Mouse (Mus musculus) midbrain, embryonic 12.5 days (tissue): ENCODE measurements around the gene St3gal4. TPM values are rescaled to one million over a fixed set of nuclear protein-coding genes. Genes with fewer than 3 reads are reported as not detected.

Experiments used
- ATAC-seq: fragments of 200-750 bp; cut with Nextera tagmentation; 2 replicates; pipeline ENCODE4 v1.8.0; 2017; ENCODE audit warnings: low read depth, moderate TSS enrichment, moderate library complexity; ENCODE audit not compliant: low FRiP score
- H3K27ac ChIP-seq: fragments of 300-500 bp; sonication (generic); replicated peaks from 2 replicates; pipeline ENCODE4 v1.5.1; 2016; ENCODE audit warnings: mild to moderate bottlenecking
- H3K27me3 ChIP-seq: fragments of 300-500 bp; sonication (generic); 2 replicates; pipeline ENCODE4 v1.6.1; 2016; ENCODE audit warnings: mild to moderate bottlenecking
- H3K36me3 ChIP-seq: fragments of 300-500 bp; sonication (generic); 2 replicates; pipeline ENCODE4 v1.6.1; 2016
- H3K4me1 ChIP-seq: fragments of 300-500 bp; sonication (generic); 2 replicates; pipeline ENCODE4 v1.6.1; 2016
- H3K4me2 ChIP-seq: fragments of 300-500 bp; sonication (generic); replicated peaks from 2 replicates; pipeline ENCODE4 v1.6.1; 2016; ENCODE audit warnings: mild to moderate bottlenecking, moderate library complexity
- H3K4me3 ChIP-seq: fragments of 300-500 bp; sonication (generic); 2 replicates; pipeline ENCODE4 v1.5.1; 2016; ENCODE audit warnings: mild to moderate bottlenecking
- H3K9ac ChIP-seq: fragments of 300-500 bp; sonication (generic); replicated peaks from 2 replicates; pipeline ENCODE4 v1.6.1; 2016; ENCODE audit warnings: mild to moderate bottlenecking, moderate library complexity
- H3K9me3 ChIP-seq: fragments of 300-500 bp; sonication (generic); 2 replicates; pipeline ENCODE4 v1.6.1; 2016; ENCODE audit warnings: mild to moderate bottlenecking
- WGBS: fragments of 180-500 bp; shearing (Covaris S2); methylation state at CpG from one replicate; pipeline ENCODE4 v1.1.7; 2016; 5-methylcytosine and 5-hydroxymethylcytosine counted together
- polyA plus RNA-seq: library from polyadenylated mRNA; unstranded; fragments of >200 nt; fragmentation: Nextera tagmentation; extraction: Ambion mirVana; gene quantifications from 2 replicates; pipeline ENCODE4 v1.2.1, GENCODE M21; 2016

St3gal4 gene
- polyA plus RNA-seq, 1 experiment from 2014 or later: 11.4 TPM

DNA sequence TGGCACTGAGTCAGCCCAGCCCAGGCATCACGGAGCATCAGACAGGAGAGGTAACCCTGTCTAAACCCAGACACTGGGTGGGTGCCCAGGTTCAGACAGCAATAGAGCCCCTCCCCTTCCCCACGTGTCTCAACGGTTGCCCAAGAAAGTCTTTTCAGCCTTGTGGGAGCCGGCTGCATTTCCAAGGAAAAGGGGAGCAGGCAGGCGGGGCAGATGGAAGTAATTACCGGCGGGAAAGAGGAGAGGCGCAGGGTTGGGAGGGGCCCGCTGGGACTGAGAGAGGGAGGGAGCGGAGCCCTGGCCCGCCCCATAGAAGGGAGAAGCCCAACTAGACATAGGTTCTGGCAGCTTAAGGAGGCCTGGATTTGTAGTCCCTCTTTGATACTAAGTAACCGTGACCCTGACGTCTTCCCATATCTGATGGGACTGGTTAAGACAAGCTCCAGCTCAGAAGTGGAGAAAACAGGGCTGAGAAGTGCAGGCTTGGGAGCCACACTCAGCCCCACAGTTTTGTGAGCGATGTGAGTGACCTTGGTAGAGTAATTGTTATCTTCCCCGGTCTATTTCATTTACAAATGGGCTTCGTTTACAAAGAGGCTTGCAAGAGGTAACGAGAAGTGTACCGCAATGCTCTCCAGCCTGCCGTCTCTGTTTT is 7.0 kb downstream of the St3gal4 start:
- no peak overlapping the region for H3K4me3 ChIP-seq
- H3K4me1 ChIP-seq: peaks cover 22% of the 10 kb centered on the region
- H3K27ac ChIP-seq: no peak overlapping the region
- no peaks in the 10 kb centered on the region for H3K36me3 ChIP-seq
- ATAC-seq: no peak
- 0 out of 2 replicates have a peak overlapping the region, but pooled peaks have one; percentile 4 for H3K9ac ChIP-seq
- no peaks in the 10 kb centered on the region for H3K27me3 ChIP-seq
- H3K9me3 ChIP-seq: no peaks in the 10 kb centered on the region
- H3K4me2 ChIP-seq: peak overlapping the region; percentile 21; the same call in 1 of the 2 replicates
- 17% methylated on average over 19 of the region's 19 CpGs for WGBS

DNA sequence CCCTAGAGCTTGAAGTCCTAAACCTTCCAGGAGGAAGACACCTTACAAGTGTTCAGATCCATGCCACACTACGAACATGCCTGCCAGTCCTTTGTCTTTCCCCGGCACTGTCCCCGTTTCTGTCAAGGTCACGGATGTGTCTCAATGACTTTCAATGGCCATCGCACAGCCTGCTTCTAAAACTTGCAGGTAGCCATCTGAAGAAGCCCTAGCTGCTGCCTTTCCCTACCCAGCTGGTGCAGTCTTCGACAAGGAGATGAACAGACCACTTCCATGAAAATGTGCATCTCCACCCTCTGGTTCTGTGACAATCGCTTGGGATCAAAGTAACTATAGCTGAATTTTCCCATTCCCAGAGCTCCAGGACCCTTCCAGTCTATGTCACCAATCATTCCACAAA is 7.6 kb downstream of the St3gal4 start:
- 0 out of 2 replicates have a peak overlapping the region, but pooled peaks have one; percentile 21 for H3K4me2 ChIP-seq
- ATAC-seq: no peak
- H3K4me1 ChIP-seq: peaks cover 22% of the 10 kb centered on the region
- no peaks in the 10 kb centered on the region for H3K36me3 ChIP-seq
- no peaks in the 10 kb centered on the region for H3K27me3 ChIP-seq
- no peak overlapping the region for H3K27ac ChIP-seq
- 81% methylated on average over 7 of the region's 7 CpGs for WGBS
- H3K9ac ChIP-seq: 0 out of 2 replicates have a peak overlapping the region, but pooled peaks have one; percentile 4
- no peaks in the 10 kb centered on the region for H3K9me3 ChIP-seq
- no peak overlapping the region for H3K4me3 ChIP-seq

DNA sequence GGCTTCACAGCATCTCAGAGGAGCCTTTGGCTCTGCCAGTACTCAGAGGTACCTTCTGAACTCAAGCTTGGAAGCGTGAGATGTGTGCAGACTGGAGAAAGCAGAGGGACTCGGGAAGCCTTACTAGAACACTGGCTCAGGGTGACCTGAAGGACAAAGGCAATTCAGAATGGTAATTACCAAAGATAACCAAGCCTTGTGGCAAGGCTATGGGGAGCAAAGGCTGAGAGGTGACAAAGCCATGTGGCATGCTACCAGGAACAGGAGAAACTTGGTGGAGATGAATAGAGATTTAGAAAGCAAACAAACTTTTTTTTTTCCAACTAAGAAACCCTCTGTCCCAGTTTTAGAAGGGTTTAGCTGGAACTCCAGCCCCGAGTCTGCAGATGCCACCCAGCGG is 8.5 kb downstream of the St3gal4 start:
- Histone ChIP-seq H3K9me3 (no peaks in the 10 kb centered on the region), H3K9ac (no peak overlapping the region), H3K4me1 (peaks cover 14% of the 10 kb centered on the region), H3K4me2 (no peak overlapping the region), H3K4me3 (no peak overlapping the region), H3K27me3 (no peaks in the 10 kb centered on the region), H3K36me3 (no peaks in the 10 kb centered on the region), H3K27ac (no peak overlapping the region)
- ATAC-seq: no peak
- WGBS: 79% methylated on average over 4 of the region's 4 CpGs

DNA sequence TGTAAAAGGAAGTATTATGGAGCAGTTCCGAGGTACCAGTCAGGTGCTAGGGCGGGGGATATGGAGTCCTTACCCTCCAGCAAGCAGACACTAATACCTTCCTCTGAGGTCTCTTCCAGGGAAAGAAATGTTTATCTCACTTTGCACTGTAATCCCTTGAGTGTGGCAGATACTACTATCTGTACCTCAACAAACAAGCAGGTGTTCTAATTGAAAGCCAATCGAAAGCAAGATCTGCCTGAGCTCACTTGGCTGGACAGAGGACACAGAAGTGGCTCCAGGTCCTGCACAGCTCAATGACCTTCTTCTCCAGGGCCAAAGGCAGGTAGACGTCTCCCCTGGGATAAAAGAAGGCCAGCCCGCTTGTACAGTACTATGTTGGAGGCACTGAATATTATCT is 9.0 kb downstream of the St3gal4 start:
- H3K9ac ChIP-seq: no peak overlapping the region
- H3K4me2 ChIP-seq: no peak overlapping the region
- no peak overlapping the region for H3K4me3 ChIP-seq
- no peaks in the 10 kb centered on the region for H3K27me3 ChIP-seq
- no peaks in the 10 kb centered on the region for H3K36me3 ChIP-seq
- peaks cover 14% of the 10 kb centered on the region for H3K4me1 ChIP-seq
- no peak for ATAC-seq
- no peaks in the 10 kb centered on the region for H3K9me3 ChIP-seq
- no peak overlapping the region for H3K27ac ChIP-seq
- 91% methylated on average over 5 of the region's 5 CpGs for WGBS

DNA sequence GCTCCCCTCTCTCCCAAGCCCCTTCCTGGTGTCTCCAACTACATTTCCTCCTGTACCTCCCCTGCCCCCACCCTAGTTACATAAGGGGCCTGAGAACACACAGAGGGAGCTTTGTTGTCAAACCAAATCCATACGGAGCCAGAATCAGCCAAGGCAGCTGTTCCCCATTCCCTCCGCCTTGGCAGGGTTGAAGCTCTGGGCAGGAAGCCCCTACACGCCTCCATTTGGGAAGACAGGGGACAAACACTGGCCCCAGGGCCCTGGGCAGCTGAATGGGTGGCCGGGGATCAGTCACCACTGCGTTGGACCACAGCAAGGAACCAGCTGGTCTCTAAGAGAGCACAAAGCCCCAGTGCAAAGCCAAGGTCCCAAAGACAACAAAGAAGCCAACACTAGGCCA is 10.2 kb downstream of the St3gal4 start:
- Histone ChIP-seq H3K4me3 (no peak overlapping the region), H3K4me2 (no peak overlapping the region), H3K9ac (no peak overlapping the region), H3K27ac (no peak overlapping the region), H3K27me3 (no peaks in the 10 kb centered on the region), H3K9me3 (no peaks in the 10 kb centered on the region), H3K36me3 (no peaks in the 10 kb centered on the region), H3K4me1 (peaks cover 14% of the 10 kb centered on the region)
- ATAC-seq: no peak
- WGBS: 61% methylated on average over 5 of the region's 5 CpGs

DNA sequence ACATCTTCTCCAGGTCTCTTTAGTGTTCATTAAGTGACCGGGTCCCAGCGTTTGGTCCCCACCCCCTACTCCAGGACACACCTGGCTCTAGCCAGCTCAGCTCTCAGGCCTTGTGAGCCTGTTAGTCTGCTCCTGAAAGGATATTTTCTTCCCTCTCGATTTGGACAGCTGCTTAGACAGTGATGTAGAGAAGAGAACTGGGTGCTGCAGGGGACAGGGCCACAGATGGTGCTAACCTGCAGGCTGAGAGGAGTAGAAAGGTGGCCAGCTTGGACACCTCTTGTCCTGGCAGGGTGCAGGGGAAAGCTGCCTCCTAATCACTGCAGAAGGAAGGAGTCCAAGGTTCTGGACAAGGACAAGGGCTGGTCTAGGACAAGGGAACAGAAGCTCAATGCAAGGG is 11.0 kb downstream of the St3gal4 start:
- H3K4me1 ChIP-seq: peaks cover 14% of the 10 kb centered on the region
- H3K4me3 ChIP-seq: no peak overlapping the region
- H3K4me2 ChIP-seq: no peak overlapping the region
- H3K9me3 ChIP-seq: no peaks in the 10 kb centered on the region
- H3K36me3 ChIP-seq: no peaks in the 10 kb centered on the region
- 88% methylated on average over 3 of the region's 3 CpGs for WGBS
- H3K27ac ChIP-seq: no peak overlapping the region
- no peak overlapping the region for H3K9ac ChIP-seq
- no peak for ATAC-seq
- H3K27me3 ChIP-seq: no peaks in the 10 kb centered on the region

DNA sequence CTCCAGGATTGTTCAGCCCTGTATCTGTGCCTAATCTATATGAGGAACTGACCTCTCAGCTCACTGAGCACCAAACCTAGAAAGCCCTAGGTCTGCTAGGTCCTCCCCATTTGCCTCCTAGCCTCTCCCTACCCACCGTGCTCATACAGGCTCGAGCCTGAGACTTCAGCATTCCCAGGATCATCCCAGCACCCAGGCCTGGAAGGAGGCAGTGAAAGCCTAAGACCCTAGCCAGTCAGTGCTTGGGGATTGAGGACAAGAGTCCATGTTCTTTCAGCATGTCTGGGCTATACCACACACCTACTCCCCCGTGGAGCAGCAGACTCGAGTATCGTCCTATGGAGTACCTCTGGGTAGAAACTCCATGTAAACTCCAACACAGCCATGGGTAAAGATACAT is 11.7 kb downstream of the St3gal4 start:
- Histone ChIP-seq H3K36me3 (no peaks in the 10 kb centered on the region), H3K9ac (no peak overlapping the region), H3K4me2 (no peak overlapping the region), H3K4me1 (peaks cover 12% of the 10 kb centered on the region), H3K27me3 (no peaks in the 10 kb centered on the region), H3K27ac (no peak overlapping the region), H3K4me3 (no peak overlapping the region), H3K9me3 (no peaks in the 10 kb centered on the region)
- 89% methylated on average over 5 of the region's 5 CpGs for WGBS
- no peak for ATAC-seq

DNA sequence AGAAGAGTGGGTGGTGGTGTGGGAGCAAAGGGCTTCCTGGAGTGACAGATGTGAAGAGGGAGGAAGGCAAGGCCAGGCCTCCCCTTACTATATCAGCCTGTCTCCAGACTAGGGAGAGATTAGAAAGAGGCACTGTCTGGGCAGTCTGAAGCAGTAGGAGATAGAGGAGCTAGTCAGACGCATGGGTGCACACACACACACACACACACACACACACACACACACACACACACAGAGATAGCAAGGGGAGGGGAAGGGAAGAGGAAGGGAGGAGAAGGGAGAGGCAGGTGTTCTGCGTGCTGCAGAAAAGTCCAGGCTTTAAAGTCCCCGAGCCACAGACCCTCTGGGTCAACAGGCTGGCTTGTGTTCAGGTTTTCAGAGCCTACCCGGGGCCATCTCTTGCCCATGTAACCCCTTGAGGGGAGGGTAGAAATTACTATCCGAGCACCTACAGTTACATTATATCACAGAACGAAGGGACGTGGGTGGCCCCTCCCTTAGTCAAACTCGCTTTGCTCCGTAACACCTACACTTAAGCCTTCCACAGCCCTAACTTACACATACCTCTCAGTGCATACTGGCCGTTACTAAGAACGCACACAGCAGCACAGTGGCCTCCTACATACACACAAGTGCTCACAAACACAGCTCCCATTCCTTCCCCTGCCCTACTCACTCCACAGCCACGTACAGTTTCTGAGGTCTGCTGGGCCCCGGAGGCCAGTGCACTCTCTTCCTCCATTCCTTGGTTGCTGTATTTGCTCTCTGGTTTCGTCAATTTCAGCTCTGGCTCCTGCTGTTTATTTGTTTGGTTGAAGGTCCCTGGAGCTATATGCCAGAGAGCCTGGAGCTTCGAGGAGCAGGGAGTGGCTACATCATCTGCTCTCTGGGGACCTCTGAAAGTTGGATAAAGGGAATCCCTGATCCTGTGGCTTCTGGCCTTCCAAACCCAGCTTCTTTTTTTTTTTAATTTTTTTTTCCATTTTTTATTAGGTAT is 12.9 kb downstream of the St3gal4 start:
- Histone ChIP-seq H3K36me3 (no peaks in the 10 kb centered on the region), H3K4me3 (no peak overlapping the region), H3K27ac (no peak overlapping the region), H3K4me1 (peaks cover 4% of the 10 kb centered on the region; the same call in 1 of the 2 replicates), H3K9me3 (no peaks in the 10 kb centered on the region), H3K9ac (no peak overlapping the region), H3K4me2 (no peak overlapping the region), H3K27me3 (no peaks in the 10 kb centered on the region)
- 67% methylated on average over 15 of the region's 15 CpGs for WGBS
- ATAC-seq: no peak

DNA sequence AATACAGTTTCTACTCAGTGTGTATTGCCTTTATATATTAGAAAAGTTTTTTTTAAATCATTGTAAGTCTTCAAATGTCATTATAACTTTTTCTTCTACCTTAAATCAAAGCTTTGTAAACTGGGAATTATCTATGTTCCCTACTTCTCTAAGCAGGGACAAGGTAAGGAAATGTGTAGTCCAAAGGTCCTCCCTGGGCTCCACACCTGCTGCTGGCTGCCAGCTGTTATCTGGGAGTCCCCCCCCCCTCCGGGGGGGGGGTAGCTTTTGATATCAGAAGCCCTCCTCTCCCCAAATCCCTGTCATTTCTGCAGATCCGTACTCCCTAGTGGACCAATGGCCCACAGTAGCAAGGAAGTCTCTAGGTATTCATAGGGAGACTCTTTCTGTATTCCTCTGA is 13.6 kb downstream of the St3gal4 start:
- Histone ChIP-seq H3K27ac (no peak overlapping the region), H3K9ac (no peak overlapping the region), H3K9me3 (no peaks in the 10 kb centered on the region), H3K36me3 (no peaks in the 10 kb centered on the region), H3K27me3 (no peaks in the 10 kb centered on the region), H3K4me3 (no peak overlapping the region), H3K4me2 (no peak overlapping the region), H3K4me1 (peaks cover 4% of the 10 kb centered on the region; the same call in 1 of the 2 replicates)
- no peak for ATAC-seq
- WGBS: 65% methylated on average over 2 of the region's 2 CpGs

DNA sequence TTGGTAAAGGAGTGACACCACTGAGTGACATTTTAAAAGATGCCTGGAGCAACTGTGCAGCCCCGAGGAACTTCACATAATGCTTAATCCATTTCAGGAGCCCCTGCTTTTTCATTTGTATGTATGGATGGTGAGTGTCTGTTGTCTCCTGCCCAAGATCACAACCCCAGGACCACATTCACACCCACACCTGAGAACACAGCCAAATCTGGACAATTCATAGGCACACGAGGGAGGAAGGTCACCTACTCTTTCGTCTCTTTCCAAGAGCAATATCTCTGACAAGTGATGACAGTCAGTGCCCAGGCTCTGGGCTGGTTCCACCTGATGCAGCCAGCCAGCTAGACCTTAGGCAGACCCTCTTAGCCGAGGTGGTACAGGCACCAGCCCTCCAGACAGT is 14.4 kb downstream of the St3gal4 start:
- Histone ChIP-seq H3K4me3 (no peak overlapping the region), H3K9ac (no peak overlapping the region), H3K9me3 (no peaks in the 10 kb centered on the region), H3K27me3 (no peaks in the 10 kb centered on the region), H3K27ac (no peak overlapping the region), H3K4me1 (peaks cover 4% of the 10 kb centered on the region; the same call in 1 of the 2 replicates), H3K4me2 (no peak overlapping the region), H3K36me3 (no peaks in the 10 kb centered on the region)
- ATAC-seq: no peak
- 90% methylated on average over 4 of the region's 4 CpGs for whole genome bisulfite sequencing

DNA sequence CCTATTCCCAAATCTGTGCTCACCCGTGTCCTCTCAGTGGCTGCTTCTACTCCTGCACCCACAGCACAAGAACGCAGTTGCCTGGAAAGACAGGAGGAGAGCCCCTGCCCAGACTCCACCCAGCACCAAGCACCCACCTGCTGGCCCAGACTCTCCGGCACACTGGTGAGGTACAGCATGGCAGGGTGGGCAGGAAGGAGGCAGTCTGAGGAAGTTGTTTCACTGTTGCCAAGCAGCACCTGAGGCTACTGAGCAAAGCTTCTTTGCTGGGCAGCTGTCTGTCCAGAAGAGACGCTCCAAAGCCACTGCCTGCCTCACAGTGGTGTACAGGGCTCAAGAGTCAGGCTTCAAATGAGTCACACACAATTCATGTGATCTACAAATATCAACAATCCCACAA is 20.3 kb downstream of the St3gal4 start:
- H3K27ac ChIP-seq: no peak overlapping the region
- no peak for ATAC-seq
- 84% methylated on average over 4 of the region's 4 CpGs for WGBS

DNA sequence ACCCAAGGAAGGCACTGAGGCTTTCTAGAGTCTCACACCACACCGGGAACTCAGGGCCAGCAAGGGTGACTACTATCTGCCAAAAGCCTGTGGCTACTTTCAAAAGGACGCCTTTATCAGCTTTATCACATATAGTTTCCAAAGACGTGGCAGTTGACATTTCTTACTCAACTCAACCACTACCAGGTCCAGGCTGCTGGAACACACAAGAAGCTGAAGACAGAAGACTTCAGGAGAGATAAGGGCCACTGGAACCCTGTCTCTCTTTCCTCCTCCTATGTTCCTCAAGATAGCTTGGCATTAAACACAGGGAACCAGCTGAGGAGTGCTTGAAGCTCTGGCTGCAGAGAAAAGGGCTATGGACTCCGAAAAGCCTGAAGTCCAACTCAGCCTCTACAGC is 21.2 kb downstream of the St3gal4 start:
- no peaks in the 10 kb centered on the region for H3K27me3 ChIP-seq
- no peak overlapping the region for H3K9ac ChIP-seq
- no peaks in the 10 kb centered on the region for H3K9me3 ChIP-seq
- ATAC-seq: no peak
- H3K4me3 ChIP-seq: no peak overlapping the region
- H3K36me3 ChIP-seq: no peaks in the 10 kb centered on the region
- no peak overlapping the region for H3K27ac ChIP-seq
- 90% methylated on average over 4 of the region's 4 CpGs for WGBS
- no peaks in the 10 kb centered on the region for H3K4me1 ChIP-seq
- H3K4me2 ChIP-seq: no peak overlapping the region

More for the DNA sequence above, 20.3 kb downstream of the St3gal4 start:
- Histone ChIP-seq H3K27me3 (no peaks in the 10 kb centered on the region), H3K36me3 (no peaks in the 10 kb centered on the region), H3K4me3 (no peak overlapping the region), H3K9me3 (no peaks in the 10 kb centered on the region), H3K9ac (no peak overlapping the region), H3K4me1 (no peaks in the 10 kb centered on the region), H3K4me2 (no peak overlapping the region)
